Comparison of ENCODE assay signal across 8 mouse cellular contexts in genomic region chr11:5878661-5879060, GRCm38 (mm10). TPM values are rescaled to one million over a fixed set of nuclear protein-coding genes. Genes with fewer than 3 reads are reported as not detected.
DNase-seq lines count a peak whose midpoint lies in the region; ATAC-seq and TF ChIP-seq lines count a peak whose summit lies in the region.

No protein-coding gene starts in this region.

- DNase-seq in heart, postnatal 14 days: no peak
- no peak for DNase-seq in forebrain, postnatal 0 days
- DNase-seq in lung, postnatal 36 days: peak; percentile 13
- DNase-seq in adipocyte (ENCODE audit: low spot score): no peak
- DNase-seq in adrenal gland, adult (ENCODE audit: inconsistent age in 2 of 2, low spot score in 1 of 2): no peak
- no peak for DNase-seq in urinary bladder, postnatal 36 days (ENCODE audit: low spot score in 2 of 2)

- peak overlapping the region; percentile 70 for H3K4me3 ChIP-seq in heart, embryonic 11.5 days (ENCODE audit: low read depth, low read length)
- peak overlapping the region; percentile 85 for H3K4me3 ChIP-seq in E14TG2a.4 (replicated peaks; ENCODE audit: low read length)
- peak overlapping the region; percentile 67 for H3K4me3 ChIP-seq in forebrain, postnatal 0 days (ENCODE audit: low read depth, low read length)

- peak overlapping the region; percentile 72 for H3K9ac ChIP-seq in heart, embryonic 11.5 days (ENCODE audit: low read depth, low read length)
- peak overlapping the region; percentile 56; the same call in 1 of the 2 replicates for H3K9ac ChIP-seq in forebrain, postnatal 0 days

- peaks cover 16% of the 10 kb centered on the region for H3K36me3 ChIP-seq in heart, embryonic 11.5 days (ENCODE audit: control insufficient read depth, insufficient read depth, low read length)
- H3K36me3 ChIP-seq in E14TG2a.4 (ENCODE audit: insufficient read depth, low read length): peaks cover 33% of the 10 kb centered on the region
- peaks cover 11% of the 10 kb centered on the region for H3K36me3 ChIP-seq in forebrain, postnatal 0 days (ENCODE audit: insufficient read depth)

- H3K27ac ChIP-seq in heart, embryonic 11.5 days (ENCODE audit: low read depth, low read length): peak overlapping the region; percentile 82
- H3K27ac ChIP-seq in forebrain, postnatal 0 days (ENCODE audit: low read depth, low read length): peak overlapping the region; percentile 67; the same call in 1 of the 2 replicates

- H3K27me3 ChIP-seq in heart, embryonic 11.5 days (ENCODE audit: control insufficient read depth, insufficient read depth, low read length): no peaks in the 10 kb centered on the region
- no peaks in the 10 kb centered on the region for H3K27me3 ChIP-seq in E14TG2a.4 (ENCODE audit: insufficient read depth, low read length)
- no peaks in the 10 kb centered on the region for H3K27me3 ChIP-seq in forebrain, postnatal 0 days (ENCODE audit: insufficient read depth, low read length)

- peak overlapping the region; percentile 73 for H3K4me2 ChIP-seq in heart, embryonic 11.5 days
- H3K4me2 ChIP-seq in forebrain, postnatal 0 days (ENCODE audit: low read depth): peak overlapping the region; percentile 73

- no peak for TF ChIP-seq CTCF in E14TG2a.4 (conservative IDR thresholded peaks at IDR 0.05; ENCODE audit: low read length)
- TF ChIP-seq CTCF in forebrain, postnatal 0 days (IDR thresholded peaks at IDR 0.05; ENCODE audit: low read depth): no peak

- no peaks in the 10 kb centered on the region for H3K9me3 ChIP-seq in heart, embryonic 11.5 days (replicated peaks; ENCODE audit: control insufficient read depth, low read length)
- no peaks in the 10 kb centered on the region for H3K9me3 ChIP-seq in E14TG2a.4 (ENCODE audit: low read length)
- no peaks in the 10 kb centered on the region for H3K9me3 ChIP-seq in forebrain, postnatal 0 days (ENCODE audit: low read length)

- peaks cover 5% of the 10 kb centered on the region for H3K4me1 ChIP-seq in heart, embryonic 11.5 days (ENCODE audit: control insufficient read depth, insufficient read depth, low read length)
- peaks cover 70% of the 10 kb centered on the region for H3K4me1 ChIP-seq in E14TG2a.4 (replicated peaks; ENCODE audit: low read depth, low read length)
- peaks cover 12% of the 10 kb centered on the region; the same call in 1 of the 2 replicates for H3K4me1 ChIP-seq in forebrain, postnatal 0 days (ENCODE audit: insufficient read depth)

- intact Hi-C loops in heart, postnatal 14 days (cut with DNase I): loop anchor here (5.0 kb wide), 1 partner anchor 91 kb away; the partner anchor contains the start of gene Dbnl

- ATAC-seq in heart, embryonic 11.5 days (replicated peaks; ENCODE audit: insufficient number of reproducible peaks, low FRiP score, low TSS enrichment): no peak
- ATAC-seq in forebrain, postnatal 0 days: no peak

- WGBS in heart, embryonic 11.5 days (ENCODE audit: insufficient replicate concordance): 45% methylated on average over 8 of the region's 8 CpGs
- 33% methylated on average over 8 of the region's 8 CpGs for WGBS in forebrain, postnatal 0 days

RNA-seq across cellular contexts. Expression of gene Pold2, which starts 0.6 kb away (rescaled TPM):
- polyA plus RNA-seq in heart, embryonic 11.5 days (2014; fragmentation: Nextera tagmentation; extraction: Ambion mirVana): 86.8 and 95.2 TPM in 2 replicates
- total RNA-seq in heart, postnatal 14 days (2021): 10 to 100 TPM; 31.0 to 33.0 TPM
- 20.4 and 29.0 TPM in 2 replicates for total RNA-seq in forebrain, postnatal 0 days (2014; rRNA removed)
- polyA plus RNA-seq in forebrain, postnatal 0 days (2015; fragmentation: Nextera tagmentation; extraction: Ambion mirVana): 48.0 and 51.3 TPM in 2 replicates

RNA-seq across cellular contexts. Expression of gene Aebp1, which starts 16.9 kb away (rescaled TPM):
- 21.4 and 27.7 TPM in 2 replicates for polyA plus RNA-seq in heart, embryonic 11.5 days (2014; fragmentation: Nextera tagmentation; extraction: Ambion mirVana)
- total RNA-seq in heart, postnatal 14 days (2021): 10 to 100 TPM; 27.1 to 32.5 TPM
- total RNA-seq in forebrain, postnatal 0 days (2014; rRNA removed): 9.8 and 14.9 TPM in 2 replicates
- 15.9 and 19.8 TPM in 2 replicates for polyA plus RNA-seq in forebrain, postnatal 0 days (2015; fragmentation: Nextera tagmentation; extraction: Ambion mirVana)

RNA-seq across cellular contexts. Expression of gene Myl7, which starts 19.9 kb away (rescaled TPM):
- 7,501 and 8,192 TPM in 2 replicates for polyA plus RNA-seq in heart, embryonic 11.5 days (2014; fragmentation: Nextera tagmentation; extraction: Ambion mirVana)
- total RNA-seq in heart, postnatal 14 days (2021): 100 to 1,000 TPM; 304 to 849 TPM
- not detected in 2 replicates for total RNA-seq in forebrain, postnatal 0 days (2014; rRNA removed)
- not detected in 2 replicates for polyA plus RNA-seq in forebrain, postnatal 0 days (2015; fragmentation: Nextera tagmentation; extraction: Ambion mirVana)

RNA-seq across cellular contexts. Expression of gene Polm, which starts 40.8 kb away (rescaled TPM):
- 5.1 and 5.7 TPM in 2 replicates for polyA plus RNA-seq in heart, embryonic 11.5 days (2014; fragmentation: Nextera tagmentation; extraction: Ambion mirVana)
- total RNA-seq in heart, postnatal 14 days (2021): 1 to 10 TPM; 4.2 to 5.0 TPM
- 7.5 and 9.7 TPM in 2 replicates for total RNA-seq in forebrain, postnatal 0 days (2014; rRNA removed)
- 4.6 and 6.0 TPM in 2 replicates for polyA plus RNA-seq in forebrain, postnatal 0 days (2015; fragmentation: Nextera tagmentation; extraction: Ambion mirVana)

Comparison
In these comparisons a context has a peak if more than half of its experiments do, and no peak if none do; other contexts are left out.
1. RNA of gene Myl7, which starts 19.9 kb away (total RNA-seq): 304 to 849 TPM in heart, postnatal 14 days; not detected in forebrain, postnatal 0 days; every median in the first group is over 100 times any median in the second.
2. Peak in every context shown above with its lines, with median percentiles within 50 percentile points of each other: H3K4me3 ChIP-seq.